Mouse (Mus musculus) right cerebral cortex, postnatal 14 days (tissue): ENCODE results near the gene Crybg3.
A peak's percentile ranks its signal among the peaks of the same experiment; 100 is the strongest.
"Not testable (repeated sequence)": the region's sequence is repeated elsewhere in the genome, so short reads cannot be mapped to it uniquely, and the experiment has no call there.

ENCODE experiments used
- DNase-seq: peaks from one replicate; pipeline ENCODE4 v3.0.0; 2022

Crybg3 gene

DNA sequence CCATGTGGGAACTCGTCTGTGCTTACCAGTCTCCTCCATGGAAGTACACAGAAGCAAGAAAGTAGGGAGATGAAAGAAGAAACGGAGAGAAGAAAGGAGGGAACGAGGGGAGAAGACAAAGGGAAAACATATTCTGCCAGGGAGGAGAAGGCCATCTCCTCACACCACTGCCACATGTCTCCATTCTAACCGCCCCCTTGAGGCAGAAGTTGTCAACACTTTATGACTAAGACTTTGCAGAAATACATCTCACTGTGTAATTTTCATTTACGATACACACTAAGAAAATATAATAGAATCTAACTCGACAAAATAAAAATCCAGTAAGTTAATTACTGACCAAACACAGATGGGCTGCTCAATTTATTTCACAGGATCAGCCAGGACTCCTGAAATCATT is 73.8 kb downstream of the Crybg3 start:
- DNase-seq, result no peak

- no peak for DNase-seq
These were observed 78.9 kb downstream of the Crybg3 start for GRCm38 (mm10) chr16:59521752-59522423.

DNA sequence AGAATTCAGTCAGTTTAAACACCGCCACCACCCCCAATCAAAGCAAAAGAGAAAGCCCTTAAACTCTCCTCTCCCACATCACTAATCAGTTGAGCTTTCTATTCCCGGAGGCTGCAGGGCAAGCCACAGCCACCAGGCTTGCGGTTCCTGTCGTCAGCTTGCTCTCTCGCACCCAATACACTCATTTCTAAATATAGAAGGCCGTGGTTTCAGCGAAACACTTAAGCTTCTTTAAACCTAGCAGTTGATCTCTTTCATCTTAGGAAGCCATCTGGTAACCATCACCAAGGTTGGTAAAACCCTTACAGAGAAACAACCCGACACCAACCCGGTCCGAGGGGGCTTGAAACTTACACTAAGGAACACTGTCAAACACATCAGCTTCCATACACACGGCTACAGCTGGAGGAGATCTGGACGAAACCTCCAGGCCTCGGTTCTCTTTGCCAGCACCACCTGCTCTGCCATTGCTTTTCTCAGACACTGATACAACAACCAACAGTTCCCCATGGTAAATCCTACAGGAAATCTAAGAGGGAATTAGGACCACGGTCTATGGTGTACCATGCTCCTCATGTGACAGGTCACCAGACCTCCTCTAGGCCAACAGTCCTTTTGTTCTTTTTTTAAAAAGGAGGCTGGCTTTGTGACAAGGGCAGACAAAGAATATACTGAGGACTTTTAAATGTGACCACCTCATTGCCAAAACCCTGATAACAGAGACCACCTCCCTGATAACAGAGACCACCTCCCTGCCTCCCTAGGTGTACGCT is 83.1 kb downstream of the Crybg3 start:
- DNase-seq, result no peak

- no peak for DNase-seq
These were observed 83.8 kb downstream of the Crybg3 start for GRCm38 (mm10) chr16:59516965-59517364.

- DNase-seq, result no peak
These were observed 85.6 kb downstream of the Crybg3 start for GRCm38 (mm10) chr16:59515169-59515568.

- no peak for DNase-seq
These were observed 90.9 kb downstream of the Crybg3 start for GRCm38 (mm10) chr16:59509830-59510229.

- DNase-seq, result no peak
These were observed 101.6 kb downstream of the Crybg3 start for GRCm38 (mm10) chr16:59499180-59499579.

- no peak for DNase-seq
These were observed 102.8 kb downstream of the Crybg3 start for GRCm38 (mm10) chr16:59497947-59498346.

DNA sequence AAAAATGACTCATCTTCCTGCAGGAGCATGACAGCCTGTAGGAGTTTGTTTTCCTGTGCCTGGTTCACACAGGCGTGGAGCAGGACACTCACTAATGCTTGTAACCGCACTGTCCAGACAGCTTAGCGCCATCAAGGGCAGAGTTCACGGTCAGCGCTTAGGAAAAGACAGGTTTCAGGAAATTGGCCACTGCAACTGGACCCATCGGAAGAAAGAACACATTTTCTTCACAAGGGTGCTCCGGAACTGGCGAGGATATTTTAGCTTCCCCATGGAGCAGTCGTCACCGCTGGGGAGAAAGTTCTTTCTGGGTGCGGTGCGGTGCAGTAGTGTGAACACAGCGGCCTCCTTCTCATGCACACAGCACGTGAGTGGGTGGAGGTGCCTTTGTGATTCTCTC is 107.6 kb downstream of the Crybg3 start:
- DNase-seq, result no peak

DNA sequence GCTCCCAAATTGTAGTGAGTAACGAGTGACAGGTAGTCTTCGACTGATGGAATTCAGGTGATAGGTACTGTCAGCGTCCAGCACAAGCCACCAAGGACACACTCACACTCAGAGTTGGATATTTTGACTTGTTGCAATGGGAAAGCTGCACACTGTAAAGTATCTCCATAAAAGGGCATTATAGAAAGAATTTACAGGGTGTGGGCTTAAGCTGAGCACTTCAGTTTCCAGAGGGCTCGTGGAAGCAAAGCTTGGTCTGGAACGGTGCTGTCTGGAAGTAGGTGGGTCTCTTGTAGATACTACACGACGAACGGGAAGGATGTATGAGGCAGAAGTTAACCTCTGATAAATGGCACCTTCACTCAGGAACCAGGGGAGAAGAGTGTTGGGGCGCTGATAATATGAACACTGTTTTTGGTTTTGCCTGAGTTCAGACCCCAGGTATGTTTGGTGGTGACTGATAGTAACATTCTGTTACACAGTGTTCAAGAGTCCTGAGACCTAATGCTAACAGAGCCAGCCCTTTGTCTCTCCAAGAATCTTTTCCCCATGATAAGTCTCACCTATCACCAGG is 112.7 kb downstream of the Crybg3 start:
- no peak for DNase-seq

DNA sequence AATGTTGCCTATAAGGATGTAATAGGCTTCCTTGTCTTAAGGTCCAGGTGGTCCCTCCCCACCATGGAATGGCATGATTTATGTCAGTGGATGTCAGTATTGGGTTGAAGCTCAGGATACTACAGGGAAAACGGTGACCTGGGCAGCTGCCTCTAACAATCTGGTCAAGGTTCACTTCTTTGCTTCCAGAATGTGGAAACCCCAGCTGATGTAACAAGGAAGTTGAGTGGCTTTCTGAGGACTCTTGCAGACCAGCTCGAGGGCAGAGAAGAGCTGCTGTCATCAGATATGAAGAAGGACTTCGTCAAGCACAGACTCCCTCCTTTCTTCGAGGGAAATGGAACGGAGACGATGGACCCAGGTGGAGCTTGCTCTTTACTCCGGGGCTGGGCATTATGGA is 113.5 kb downstream of the Crybg3 start:
- no peak for DNase-seq

- DNase-seq, result no peak
These were observed 122.8 kb downstream of the Crybg3 start for GRCm38 (mm10) chr16:59477955-59478354.

DNA sequence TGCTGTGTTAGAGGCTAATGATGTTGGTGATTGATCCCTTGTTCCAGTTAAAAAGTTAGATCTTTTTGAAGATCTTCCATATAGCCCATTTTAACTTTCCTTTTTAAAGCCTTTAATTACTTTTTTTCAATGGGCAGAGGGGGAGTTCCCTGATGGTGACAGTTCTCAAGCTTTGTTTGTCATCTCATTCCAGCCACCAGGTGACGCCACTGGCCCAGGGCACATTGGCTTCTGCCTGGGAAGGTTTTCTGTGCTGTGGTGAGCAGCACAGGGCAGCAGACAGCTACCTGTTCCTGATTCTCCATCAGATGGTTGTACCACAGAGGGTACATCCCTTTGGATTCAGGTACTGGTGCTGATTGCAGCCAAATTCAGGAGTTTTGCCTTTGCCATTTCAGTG is 126.0 kb downstream of the Crybg3 start:
- DNase-seq, result peak; percentile 65

DNA sequence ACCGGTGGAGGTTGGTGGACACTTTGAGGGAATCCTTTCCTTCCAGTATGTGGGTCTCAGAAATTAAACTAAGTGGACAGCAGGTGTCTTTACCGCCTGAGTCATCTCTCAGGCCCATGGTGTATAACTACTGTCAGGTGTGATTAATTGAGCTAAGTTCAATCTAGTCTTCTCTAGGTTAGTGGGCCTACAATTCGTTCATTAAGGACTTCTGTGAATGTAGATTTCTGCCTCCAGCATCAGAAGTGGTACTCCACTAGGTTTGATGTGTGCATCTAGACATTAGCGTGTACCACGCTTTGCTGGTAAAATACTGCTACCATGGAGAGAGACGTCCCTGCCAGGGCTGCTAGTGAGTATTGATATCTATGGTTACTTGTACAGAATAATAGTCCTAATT is 128.2 kb downstream of the Crybg3 start:
- no peak for DNase-seq

DNA sequence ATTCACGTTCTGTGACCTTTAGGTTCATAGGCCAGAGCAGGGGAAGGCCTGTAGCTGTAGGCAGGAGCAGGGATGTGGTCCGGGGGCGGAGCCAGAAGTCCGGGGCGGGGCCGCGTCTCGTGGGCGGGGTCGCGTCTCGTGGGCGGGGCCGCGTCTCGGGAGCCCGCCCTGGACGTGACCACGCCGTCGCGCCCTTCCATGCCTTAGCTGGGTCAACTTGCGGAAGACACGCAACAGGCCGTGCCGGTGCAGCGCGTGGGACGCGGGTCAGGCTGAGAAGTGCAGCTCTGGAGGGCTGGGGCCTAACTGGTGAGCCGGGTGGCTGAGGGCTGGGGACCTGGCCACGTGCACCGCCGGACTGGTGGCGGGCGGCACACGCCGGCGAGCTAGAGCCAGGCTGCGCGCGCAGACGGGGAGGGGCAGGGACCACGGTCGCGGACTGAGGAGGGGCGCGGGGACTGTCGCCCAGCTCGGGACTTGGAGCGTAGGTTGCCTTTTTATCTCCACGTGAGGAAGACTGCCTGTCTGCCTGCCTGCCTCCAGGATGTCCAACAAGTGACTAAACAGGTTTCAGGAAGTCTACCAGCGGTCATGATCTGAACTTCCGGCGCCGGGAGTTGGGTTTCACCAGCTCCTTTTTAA is 129.0 kb downstream of the Crybg3 start, which contains the start of gene Riox2:
Gene Riox2 (plus strand): TSS at position 139 of the 642 bp plus-strand sequence.
- peak; percentile 80 for DNase-seq

GRCm38 (mm10) chr16:59469846-59470245 is 130.9 kb downstream of the Crybg3 start:
- DNase-seq, result no peak

DNA sequence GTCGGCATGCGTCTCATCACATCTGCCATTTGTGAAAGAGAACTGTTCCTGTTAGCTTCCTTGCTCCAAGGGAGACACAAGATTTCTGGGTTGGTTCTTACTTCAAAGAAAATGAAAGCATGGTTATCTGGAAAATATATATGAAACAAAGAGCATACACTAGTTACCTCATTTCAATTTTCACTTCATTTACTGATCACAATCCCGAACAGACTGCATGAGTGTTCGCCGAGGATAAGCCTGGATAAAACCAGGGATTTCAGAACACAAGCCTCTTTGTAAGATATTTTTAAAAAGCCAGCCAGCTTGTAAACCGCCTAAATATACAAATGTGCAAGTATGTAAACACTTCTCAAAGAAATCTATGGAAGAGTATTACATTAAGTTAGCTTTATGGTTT is 136.8 kb downstream of the Crybg3 start:
- DNase-seq, result no peak

DNA sequence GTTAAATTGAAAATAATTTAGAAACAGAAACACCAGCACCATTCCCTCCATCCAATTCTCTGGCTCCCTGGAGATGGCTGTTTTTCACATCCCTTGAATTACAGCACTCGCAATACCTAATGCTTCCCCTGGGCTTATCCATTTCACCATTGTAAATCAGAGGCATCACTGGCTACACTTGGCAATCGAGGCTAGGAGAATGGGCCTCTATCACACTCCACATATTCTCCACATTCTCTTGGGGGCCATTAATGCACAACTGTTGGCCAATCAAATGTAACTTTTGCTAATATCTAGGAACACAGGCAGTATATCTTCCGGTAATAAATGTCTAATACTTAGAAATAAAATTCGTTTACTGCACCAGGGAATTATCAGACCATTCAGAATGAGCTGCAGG is 137.2 kb downstream of the Crybg3 start:
- DNase-seq, result no peak

DNA sequence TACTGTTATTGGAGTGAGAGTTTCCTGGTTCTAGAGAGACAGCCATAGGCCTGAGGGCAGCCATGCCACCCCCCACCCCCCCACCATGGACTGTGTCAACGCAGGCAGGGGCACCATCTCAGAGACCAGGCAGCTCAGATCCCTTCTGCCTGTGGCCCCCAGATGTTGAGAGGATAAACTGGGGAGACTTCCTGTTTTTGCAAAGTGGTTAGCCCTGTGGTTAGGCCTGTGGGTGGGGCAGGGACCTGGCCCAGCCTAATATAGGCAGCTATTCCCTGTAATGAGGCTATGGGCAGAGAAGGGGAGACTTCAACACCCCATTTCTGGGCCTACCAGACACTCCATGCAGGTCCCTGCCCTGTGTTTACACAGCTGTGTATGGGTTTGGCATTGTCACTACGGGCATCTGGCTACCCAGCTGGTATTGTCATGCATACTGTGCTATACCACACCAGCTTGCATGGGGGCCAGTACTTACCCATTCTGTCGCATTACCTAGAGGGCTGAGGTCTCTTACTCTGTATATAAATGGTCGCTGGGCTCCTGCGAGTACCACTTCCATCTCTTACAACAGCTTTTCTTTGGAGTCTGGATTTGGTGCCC is 141.4 kb downstream of the Crybg3 start:
- DNase-seq, result not testable (repeated sequence)

DNA sequence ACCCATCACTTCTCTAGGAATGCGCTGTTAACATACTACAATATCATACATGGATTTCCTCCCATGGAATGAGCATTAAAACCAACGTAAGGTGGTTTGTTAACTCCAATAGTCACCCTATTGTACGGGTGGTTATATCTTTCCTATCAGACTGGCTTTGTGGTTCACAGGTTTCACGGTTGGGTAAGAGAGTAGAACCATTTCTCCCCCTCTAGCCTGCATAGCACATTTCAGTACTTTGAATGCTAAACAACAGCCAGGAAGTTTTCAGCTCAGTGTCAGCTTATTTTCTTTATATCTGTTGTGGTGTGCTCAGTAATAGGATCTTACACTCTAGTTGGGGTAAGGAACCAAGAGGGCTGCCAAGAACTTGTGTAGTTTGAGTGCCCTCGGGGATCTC is 149.0 kb downstream of the Crybg3 start:
- no peak for DNase-seq

DNA sequence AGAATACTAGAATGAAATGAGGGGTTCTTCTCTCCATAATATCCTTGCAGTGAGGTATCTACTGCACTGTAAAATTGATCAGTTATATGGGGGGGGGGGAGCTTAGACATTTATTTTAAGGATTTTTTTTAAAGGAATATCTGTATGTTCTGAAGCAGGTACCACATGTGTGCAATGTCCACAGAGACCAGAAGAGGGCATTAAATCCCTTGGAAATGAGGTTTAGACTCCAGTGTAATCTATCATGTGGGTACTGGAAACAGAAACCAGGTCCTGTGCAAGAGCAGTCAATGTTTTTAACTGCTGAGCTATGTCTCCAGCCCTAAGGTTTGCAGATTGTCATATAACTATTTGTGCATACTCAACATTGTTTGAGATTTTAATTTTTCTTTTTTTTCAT is 151.7 kb downstream of the Crybg3 start:
- no peak for DNase-seq

GRCm38 (mm10) chr16:59448181-59448580 is 152.6 kb downstream of the Crybg3 start:
- DNase-seq, result no peak

GRCm38 (mm10) chr16:59444880-59445559 is 155.8 kb downstream of the Crybg3 start:
- no peak for DNase-seq
